Mouse (Mus musculus) limb, embryonic 15.5 days (tissue): ENCODE measurements at regions not wholly inside any gene's neighbourhood (a gene's known extent, or its start where the extent isn't known, plus 50 kb on each side); places are given as distances from the start of the nearest gene placed in this dataset.

Experiments
- ATAC-seq: fragments of 200-750 bp; cut with Nextera tagmentation; 2 replicates; pipeline ENCODE4 v1.8.0; 2017; ENCODE audit warnings: low read depth, moderate TSS enrichment; ENCODE audit not compliant: insufficient number of reproducible peaks, low FRiP score, low TSS enrichment
- H3K27ac ChIP-seq: fragments of 300-500 bp; sonication (generic); 2 replicates; pipeline ENCODE4 v1.5.1; 2015; ENCODE audit warnings: moderate library complexity, mild to moderate bottlenecking, inconsistent platforms
- H3K27me3 ChIP-seq: fragments of 300-500 bp; sonication (generic); 2 replicates; pipeline ENCODE4 v1.6.1; 2015; ENCODE audit warnings: inconsistent platforms
- H3K36me3 ChIP-seq: fragments of 300-500 bp; sonication (generic); 2 replicates; pipeline ENCODE4 v1.6.1; 2015; ENCODE audit warnings: inconsistent platforms
- H3K4me1 ChIP-seq: fragments of 300-500 bp; sonication (generic); 2 replicates; pipeline ENCODE4 v1.6.1; 2015; ENCODE audit warnings: inconsistent platforms
- H3K4me2 ChIP-seq: fragments of 300-500 bp; sonication (generic); 2 replicates; pipeline ENCODE4 v1.6.1; 2015; ENCODE audit warnings: mild to moderate bottlenecking, inconsistent platforms
- H3K4me3 ChIP-seq: fragments of 300-500 bp; sonication (generic); 2 replicates; pipeline ENCODE4 v1.5.1; 2015; ENCODE audit warnings: mild to moderate bottlenecking, inconsistent platforms
- H3K9ac ChIP-seq: fragments of 300-500 bp; sonication (generic); 2 replicates; pipeline ENCODE4 v1.6.1; 2015; ENCODE audit warnings: inconsistent platforms
- H3K9me3 ChIP-seq: fragments of 300-500 bp; sonication (generic); 2 replicates; pipeline ENCODE4 v1.6.1; 2016; ENCODE audit warnings: inconsistent platforms
- WGBS: fragments of 180-500 bp; shearing (Covaris S2); methylation state at CpG from one replicate; pipeline ENCODE4 v1.1.7; 2015; 5-methylcytosine and 5-hydroxymethylcytosine counted together

DNA sequence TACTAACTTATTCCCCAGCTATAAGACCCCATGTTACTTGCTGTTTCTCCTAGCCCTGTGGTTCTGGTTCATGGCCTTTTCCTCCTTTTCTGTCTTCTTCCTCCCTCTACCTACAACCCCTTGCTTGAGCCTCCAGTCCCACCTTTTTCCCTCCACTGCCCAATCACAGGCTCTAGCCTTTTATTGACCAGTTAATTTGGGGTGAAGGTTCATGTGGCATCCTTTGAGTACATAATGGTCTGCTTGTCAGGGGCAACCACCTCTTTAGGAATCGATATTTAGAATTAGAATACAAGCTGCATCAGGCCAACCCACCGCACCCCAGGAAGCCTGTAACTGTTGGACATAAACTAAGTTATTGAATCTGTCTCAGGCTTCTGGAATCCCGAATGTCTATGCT lies 84.8 kb upstream of the Ubr2 start:
- no peaks in the 10 kb centered on the region for H3K9me3 ChIP-seq
- no peaks in the 10 kb centered on the region for H3K36me3 ChIP-seq
- H3K4me3 ChIP-seq, result no peak overlapping the region
- no peak overlapping the region for H3K9ac ChIP-seq
- 68% methylated on average over 3 of the region's 3 CpGs for WGBS
- no peaks in the 10 kb centered on the region for H3K27me3 ChIP-seq
- H3K4me2 ChIP-seq, result no peak overlapping the region
- H3K27ac ChIP-seq, result no peak overlapping the region
- no peaks in the 10 kb centered on the region for H3K4me1 ChIP-seq
- ATAC-seq, result no peak

DNA sequence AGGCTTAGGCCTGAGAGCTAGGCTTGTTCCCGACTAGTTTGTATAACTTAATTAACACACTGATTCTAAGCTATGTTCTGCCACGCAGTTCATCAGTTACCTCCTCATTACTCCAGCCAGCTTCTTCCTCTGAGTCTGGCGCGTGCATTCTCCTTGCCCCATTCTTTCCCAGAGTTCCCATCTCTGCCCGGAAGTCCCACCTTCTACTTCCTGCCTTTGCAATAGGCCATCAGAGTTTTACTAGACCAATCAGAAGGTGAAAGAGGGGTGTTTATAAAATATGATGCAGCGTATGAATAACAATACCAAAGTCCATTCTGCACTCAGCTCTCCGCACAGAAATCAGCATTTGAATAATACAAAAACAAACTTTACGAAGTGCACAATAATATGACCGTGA lies 81.7 kb upstream of the Ubr2 start:
- Histone ChIP-seq H3K9me3 (no peaks in the 10 kb centered on the region), H3K4me1 (no peaks in the 10 kb centered on the region), H3K36me3 (no peaks in the 10 kb centered on the region), H3K4me3 (no peak overlapping the region), H3K4me2 (no peak overlapping the region), H3K9ac (no peak overlapping the region), H3K27ac (no peak overlapping the region), H3K27me3 (no peaks in the 10 kb centered on the region)
- ATAC-seq, result no peak
- WGBS, result 93% methylated on average over 9 of the region's 9 CpGs

DNA sequence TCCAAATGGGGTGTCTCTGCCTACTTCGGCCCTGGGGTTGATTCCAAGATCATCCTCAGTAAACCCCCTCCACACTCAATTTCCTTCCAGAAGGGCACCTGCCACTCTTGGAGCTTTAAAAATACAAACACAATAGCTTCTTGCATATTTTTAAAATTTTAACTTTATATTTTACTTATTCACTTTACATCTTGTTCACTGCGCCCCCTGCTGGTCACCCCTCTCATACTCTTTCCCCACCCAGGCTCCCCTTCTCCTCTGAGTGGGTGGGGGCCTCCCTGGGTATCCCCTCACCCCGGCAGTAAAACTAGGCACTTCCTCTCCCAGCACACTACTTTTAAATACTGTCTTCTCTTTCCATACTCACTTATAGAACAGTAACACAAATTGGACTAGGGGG lies 79.4 kb upstream of the Ubr2 start:
- no peak for ATAC-seq
- whole genome bisulfite sequencing, result 83% methylated on average over 3 of the region's 3 CpGs
- H3K4me2 ChIP-seq, result no peak overlapping the region

DNA sequence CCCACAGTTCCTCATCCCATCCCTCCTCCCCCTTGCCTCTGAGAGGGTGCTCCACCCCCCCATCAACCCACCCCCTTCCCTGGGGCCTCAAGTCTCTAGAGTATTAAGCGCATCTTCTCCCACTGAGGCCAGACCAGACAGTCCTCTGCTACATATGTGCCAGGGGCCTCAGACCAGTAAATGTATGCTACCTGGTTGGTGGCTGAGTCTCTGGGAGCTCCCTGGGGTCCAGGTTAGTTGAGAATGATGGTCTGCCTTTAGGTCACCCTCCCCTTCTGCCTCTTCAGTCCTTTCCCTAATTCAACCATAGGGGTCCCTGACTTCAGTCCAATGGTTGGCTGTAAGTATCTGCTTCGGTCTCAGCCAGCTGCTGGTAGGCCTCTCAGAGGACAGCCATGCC lies 58.9 kb upstream of the Ubr2 start:
- Histone ChIP-seq H3K27me3 (no peaks in the 10 kb centered on the region), H3K4me2 (no peak overlapping the region), H3K36me3 (no peaks in the 10 kb centered on the region), H3K27ac (no peak overlapping the region), H3K9me3 (no peaks in the 10 kb centered on the region), H3K4me3 (no peak overlapping the region), H3K9ac (no peak overlapping the region), H3K4me1 (no peaks in the 10 kb centered on the region)
- 98% methylated on average over 2 of the region's 2 CpGs for WGBS
- no peak for ATAC-seq

More for the DNA sequence above, 79.4 kb upstream of the Ubr2 start:
- Histone ChIP-seq H3K27ac (no peak overlapping the region), H3K4me1 (no peaks in the 10 kb centered on the region), H3K27me3 (no peaks in the 10 kb centered on the region), H3K4me3 (no peak overlapping the region), H3K36me3 (no peaks in the 10 kb centered on the region), H3K9ac (no peak overlapping the region), H3K9me3 (no peaks in the 10 kb centered on the region)

DNA sequence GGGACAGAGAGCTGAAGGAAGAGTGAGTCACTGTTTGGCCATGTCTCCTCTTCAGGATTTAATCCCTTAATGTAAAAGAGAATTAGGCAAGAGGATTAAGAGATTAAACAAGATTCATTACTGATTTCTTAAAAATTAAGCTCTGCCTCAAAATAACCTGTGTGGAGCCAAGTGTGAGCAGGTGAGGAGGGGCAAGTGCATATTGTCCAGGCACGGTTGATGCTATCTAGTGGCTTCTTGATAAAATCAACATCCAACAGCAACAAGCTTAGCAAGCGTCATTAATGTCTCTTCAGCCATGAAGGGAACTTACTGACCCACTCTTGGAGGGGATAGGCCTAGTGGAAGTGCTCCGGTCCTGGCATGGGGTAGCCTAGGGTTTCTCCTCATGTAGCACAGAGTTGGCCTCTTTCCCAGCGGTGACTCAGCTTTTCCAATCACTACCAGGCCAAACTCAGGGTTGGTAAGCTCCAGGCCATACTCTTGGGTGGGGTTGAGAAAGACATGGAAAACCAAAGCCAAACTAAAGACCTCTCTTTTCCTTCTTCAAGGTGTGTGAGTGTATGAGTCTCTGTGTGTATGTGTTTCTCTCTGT lies 55.0 kb upstream of the Ubr2 start:
- H3K27ac ChIP-seq, result no peak overlapping the region
- no peak overlapping the region for H3K4me3 ChIP-seq
- H3K4me1 ChIP-seq, result no peaks in the 10 kb centered on the region
- no peaks in the 10 kb centered on the region for H3K9me3 ChIP-seq
- no peak overlapping the region for H3K9ac ChIP-seq
- no peak overlapping the region for H3K4me2 ChIP-seq
- H3K36me3 ChIP-seq, result no peaks in the 10 kb centered on the region
- no peak for ATAC-seq
- WGBS, result 77% methylated on average over 4 of the region's 4 CpGs
- no peaks in the 10 kb centered on the region for H3K27me3 ChIP-seq

DNA sequence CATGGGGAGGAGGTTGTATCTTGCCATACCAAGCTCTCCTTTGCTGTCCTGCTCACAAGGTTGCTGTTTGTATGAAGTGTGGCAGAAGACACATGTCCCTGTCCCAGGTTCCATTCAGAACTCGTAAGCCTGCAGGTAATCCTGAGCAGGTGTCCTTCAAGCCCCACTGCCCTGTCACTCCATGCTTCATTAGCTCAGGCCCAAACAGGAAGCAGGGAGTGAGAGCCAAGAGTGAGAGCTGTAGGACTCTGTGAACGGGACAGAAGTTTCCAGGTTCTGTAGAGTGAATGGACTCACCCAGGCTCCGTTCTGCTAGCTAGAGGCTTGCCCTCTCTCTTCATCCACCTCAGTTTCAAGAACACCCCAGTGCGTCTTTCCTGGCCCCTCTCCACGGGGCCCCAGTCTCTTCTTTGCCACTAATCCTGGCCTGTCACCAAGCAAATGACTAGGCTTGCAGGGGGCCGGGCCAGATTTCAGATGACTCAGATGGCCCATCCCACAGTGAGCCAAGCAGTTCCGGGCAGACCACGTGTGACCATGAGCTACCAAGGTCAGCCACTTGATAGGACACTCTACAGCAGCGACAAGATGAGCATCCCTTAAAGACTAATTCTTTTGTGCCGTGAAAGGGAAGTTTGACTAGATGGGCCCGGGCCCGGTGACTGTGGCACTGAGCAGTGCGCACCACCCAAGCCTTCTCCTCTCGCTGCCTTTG lies 54.4 kb upstream of the Ubr2 start:
- no peak overlapping the region for H3K9ac ChIP-seq
- WGBS, result 79% methylated on average over 14 of the region's 14 CpGs
- no peaks in the 10 kb centered on the region for H3K36me3 ChIP-seq
- no peak overlapping the region for H3K27ac ChIP-seq
- no peaks in the 10 kb centered on the region for H3K27me3 ChIP-seq
- no peak overlapping the region for H3K4me2 ChIP-seq
- H3K4me3 ChIP-seq, result no peak overlapping the region
- no peak for ATAC-seq
- H3K4me1 ChIP-seq, result peaks cover 4% of the 10 kb centered on the region; the same call in 1 of the 2 replicates
- H3K9me3 ChIP-seq, result no peaks in the 10 kb centered on the region

DNA sequence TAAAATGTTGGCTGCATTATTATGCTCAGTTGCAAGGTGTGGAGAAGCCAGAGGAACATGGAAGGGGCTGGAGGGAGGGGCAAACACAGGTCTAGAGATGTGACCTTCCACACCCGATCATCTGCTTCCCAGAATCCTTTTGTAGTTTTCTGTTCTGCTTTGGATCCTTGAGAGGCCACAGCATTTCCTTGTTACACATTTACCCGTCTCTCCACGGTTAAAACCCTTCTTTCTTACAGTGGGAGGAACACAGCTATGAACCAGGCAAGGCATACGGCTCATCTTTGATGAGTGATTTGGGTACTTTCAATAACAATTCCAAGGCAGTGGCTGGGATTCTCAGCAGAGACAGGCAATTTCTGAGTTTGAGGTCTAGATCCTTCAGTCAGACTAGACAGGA lies 53.6 kb upstream of the Ubr2 start:
- Histone ChIP-seq H3K27ac (no peak overlapping the region), H3K4me2 (no peak overlapping the region), H3K4me3 (no peak overlapping the region), H3K9ac (no peak overlapping the region), H3K36me3 (no peaks in the 10 kb centered on the region), H3K9me3 (no peaks in the 10 kb centered on the region), H3K27me3 (no peaks in the 10 kb centered on the region), H3K4me1 (peaks cover 5% of the 10 kb centered on the region; the same call in 1 of the 2 replicates)
- ATAC-seq, result no peak
- 92% methylated on average over 4 of the region's 4 CpGs for WGBS

DNA sequence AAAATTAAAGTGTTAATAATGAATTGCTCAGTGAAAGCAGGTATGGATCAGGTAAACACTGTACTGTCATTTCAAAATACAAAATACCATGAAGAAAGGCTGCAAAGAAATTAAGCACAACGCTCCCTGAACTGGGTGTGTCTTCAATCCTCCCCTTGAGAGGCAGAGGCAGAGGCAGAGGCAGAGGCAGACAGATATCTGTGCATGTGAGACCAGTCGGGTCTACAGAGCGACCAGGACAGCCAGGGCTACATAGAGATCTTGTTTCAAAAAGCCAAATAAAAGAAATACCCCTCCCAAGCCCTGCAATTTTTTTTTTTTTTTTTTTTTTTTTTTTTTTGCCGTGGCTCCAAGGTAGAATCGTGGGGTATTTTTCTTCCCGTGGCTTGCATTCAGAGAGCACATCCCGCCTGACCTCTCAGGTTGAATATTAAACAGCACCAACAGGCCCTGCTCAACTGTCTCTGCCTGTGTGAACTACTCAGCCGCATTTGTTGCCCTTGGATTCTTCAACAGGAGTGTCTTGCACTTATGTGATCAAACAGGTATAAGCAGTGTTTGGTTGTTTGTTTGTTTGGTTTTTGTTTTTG lies 50.8 kb upstream of the Ubr2 start:
- WGBS, result 78% methylated on average over 8 of the region's 8 CpGs
- no peak overlapping the region for H3K4me3 ChIP-seq

More for the DNA sequence above, 50.8 kb upstream of the Ubr2 start:
- no peak overlapping the region for H3K9ac ChIP-seq
- no peak for ATAC-seq
- H3K4me1 ChIP-seq, result peaks cover 5% of the 10 kb centered on the region; the same call in 1 of the 2 replicates
- H3K27ac ChIP-seq, result no peak overlapping the region
- H3K27me3 ChIP-seq, result no peaks in the 10 kb centered on the region
- no peaks in the 10 kb centered on the region for H3K9me3 ChIP-seq
- no peak overlapping the region for H3K4me2 ChIP-seq
- H3K36me3 ChIP-seq, result no peaks in the 10 kb centered on the region
